Mouse (Mus musculus) erythroblast, adult 5-6 weeks (primary cell): ENCODE measurements around the gene Furin. TPM values are rescaled to one million over a fixed set of nuclear protein-coding genes. Genes with fewer than 3 reads are reported as not detected.

Source experiments
- ATAC-seq: replicated peaks from 2 replicates; pipeline ENCODE4 v1.8.0; 2016; ENCODE audit warnings: moderate number of reproducible peaks, mild to moderate bottlenecking, moderate TSS enrichment, inconsistent platforms; ENCODE audit not compliant: poor library complexity, low FRiP score, severe bottlenecking
- total RNA-seq, 2 experiments: library from RNA; stranded (forward) in 1 of 2; stranded (reverse) in 1 of 2; fragments of 150-400 nt in 1 of 2; fragments of 200-764, 138-1000 nt in 1 of 2; gene quantifications; 2 replicates each; pipeline versions ENCODE4 v1.2.3 to v1.2.4; 2015 to 2017; ENCODE audit warnings: low replicate concordance in 2 of 2

The Furin gene
- total RNA-seq (2015; ENCODE audit: low replicate concordance) (23.0 and 23.1 TPM in 2 replicates), total RNA-seq (2017; ENCODE audit: low replicate concordance) (29.1 and 33.5 TPM in 2 replicates)

DNA sequence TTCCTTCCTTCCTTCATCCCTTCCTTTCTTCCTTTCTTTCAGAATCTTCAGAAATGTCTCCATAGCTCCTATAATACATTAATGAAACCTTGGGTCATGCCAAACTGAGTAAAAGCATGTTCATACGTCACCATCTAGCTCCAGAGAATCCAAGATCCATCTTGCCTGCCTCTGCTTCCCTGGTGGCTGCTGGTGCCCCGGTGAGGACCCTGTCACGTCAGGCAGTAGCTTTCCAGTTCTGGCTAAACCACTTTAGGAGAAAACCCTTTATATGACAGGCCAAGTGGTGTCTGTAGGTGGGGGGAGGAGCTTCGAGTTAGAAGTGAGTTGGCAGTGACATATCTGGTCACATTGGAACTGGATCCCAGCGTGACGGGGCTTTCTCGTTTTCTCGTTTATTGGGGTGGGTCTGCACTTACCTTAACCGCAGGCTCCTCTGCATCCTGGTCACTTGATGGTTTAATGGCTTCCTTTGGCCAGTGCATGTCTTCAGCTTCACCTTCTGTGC, at the start of gene Furin:
Furin (minus strand) TSS at position 249 of the 508 bp plus-strand sequence.
- no peak for ATAC-seq

DNA sequence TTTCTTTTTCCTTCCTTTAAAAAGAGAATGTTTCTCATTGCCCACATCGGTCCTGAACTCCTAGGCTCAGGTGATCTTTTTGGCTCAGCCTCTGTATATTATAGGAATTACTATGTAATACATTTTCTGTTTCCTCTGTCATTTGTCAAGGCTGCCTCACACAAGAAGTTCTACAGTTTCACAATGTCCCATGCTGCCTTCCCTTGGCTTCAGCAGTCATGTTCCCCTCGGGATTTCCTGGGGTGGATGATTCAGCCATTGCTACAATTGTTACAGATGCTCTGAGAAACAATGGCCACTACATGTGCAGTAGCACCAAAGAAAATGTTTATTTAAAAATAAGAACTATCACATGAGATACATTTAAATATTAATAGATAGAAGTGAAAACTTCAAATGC, 49.5 kb upstream of the Furin start:
- no peak for ATAC-seq

DNA sequence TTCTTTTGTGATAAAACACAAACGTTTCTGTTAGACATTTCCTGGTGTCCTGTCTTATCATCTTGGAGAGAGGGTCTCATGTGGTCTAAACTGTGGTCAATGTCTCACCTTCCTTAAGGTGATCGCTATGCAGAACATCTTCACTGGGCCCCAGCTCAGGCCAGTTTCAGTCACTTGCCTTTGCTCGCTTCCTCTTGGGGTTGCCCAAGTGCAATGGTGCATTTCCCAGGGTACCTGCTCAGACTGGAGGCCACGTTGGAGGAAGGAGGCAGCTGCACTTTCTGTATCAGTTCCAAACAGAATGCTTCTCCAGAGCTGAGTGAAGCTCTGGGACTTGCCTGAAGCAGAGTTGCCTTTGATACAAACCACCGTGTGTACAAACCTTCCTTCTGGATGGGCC, 48.8 kb upstream of the Furin start:
- no peak for ATAC-seq

DNA sequence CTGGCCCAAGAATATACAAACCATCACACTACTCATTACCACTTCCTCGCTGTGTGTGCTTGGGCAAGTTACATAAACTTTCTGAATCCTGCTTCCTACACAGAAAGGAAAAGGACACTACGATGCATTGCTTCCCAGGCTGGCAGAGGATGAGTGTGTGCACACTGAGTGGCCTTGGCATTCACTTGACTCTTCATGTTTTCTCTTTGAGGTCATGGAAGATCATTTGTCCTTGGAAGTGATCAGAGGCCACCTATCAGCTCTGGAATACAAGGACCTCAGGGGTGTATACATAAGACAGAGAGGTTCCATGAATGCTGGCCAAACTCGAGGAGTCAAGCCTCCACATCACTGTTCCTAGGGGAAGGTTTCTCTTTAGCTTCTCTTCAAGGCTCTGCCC, 47.9 kb upstream of the Furin start:
- no peak for ATAC-seq

DNA sequence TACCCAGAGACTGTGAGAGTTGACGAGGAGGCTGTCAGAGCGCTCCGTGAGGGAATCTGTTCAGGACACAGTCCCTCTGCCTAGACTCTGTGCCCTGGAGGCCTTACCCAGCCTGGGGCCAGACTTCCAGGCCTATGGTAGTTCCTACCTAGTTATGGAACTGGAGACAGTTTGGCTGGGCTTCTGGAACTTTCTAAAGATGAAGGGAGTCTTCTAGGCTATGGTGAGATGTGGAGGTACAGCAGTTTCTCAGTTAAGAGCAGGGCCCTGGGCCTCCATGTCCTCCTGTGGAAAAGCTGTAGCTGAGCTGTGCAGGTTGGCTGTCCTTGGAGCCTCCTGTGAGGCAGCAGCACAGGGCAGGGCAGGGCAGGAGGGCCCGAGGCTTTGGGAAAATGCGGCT, 47.0 kb upstream of the Furin start:
- no peak for ATAC-seq

DNA sequence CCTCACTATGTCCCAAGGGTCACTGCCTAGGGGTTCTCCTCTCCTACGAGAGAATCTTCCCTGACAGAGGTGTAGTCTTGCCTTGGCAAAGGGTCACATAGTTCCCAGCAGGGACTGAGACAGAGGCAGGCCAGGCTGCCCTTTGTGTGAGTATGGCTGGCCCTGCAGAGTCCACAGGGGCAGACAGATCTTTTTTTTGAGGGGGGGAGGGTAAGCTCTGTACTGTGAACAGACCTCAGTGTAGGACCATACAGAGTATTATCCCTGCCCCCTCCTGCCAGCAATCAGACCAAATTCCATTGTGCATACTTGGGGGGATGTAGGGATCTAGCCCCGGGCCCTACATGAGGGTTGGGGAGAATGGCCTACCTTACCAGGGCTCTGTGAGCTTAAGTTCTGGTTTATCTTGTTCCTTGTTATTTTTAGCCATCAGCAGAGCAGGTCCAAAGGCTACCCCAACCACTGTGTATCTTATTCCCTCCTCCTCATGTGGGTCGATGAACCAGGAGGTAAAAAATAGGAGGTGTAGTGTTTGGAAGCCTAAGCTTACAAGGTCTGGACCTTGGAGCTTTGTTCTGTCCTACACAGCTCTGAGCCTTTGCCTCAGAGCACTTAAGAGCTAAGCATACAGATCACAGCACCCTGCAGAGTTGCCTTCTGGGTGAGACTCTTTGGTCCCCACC, 46.5 kb upstream of the Furin start:
- ATAC-seq, result no peak

DNA sequence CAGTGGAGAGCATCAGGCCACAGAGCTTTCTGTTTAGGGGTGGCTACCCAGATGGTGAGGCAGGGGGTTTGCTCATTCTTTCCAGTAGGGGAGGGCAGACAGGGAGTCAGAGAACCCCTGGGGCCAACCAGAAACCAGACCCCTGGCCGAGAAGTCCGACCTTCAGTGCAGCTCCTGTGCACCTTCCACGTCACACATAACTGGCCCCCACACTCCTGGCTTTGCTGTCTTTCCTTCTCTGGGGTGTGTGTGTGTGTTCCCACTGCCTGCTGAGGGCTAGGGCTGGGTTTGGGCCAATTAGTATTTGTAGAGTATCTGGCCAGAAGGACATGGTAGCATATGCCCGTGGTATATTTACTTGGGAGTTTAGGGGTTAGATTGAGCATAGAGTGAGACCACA, 45.1 kb upstream of the Furin start:
- ATAC-seq, result no peak

DNA sequence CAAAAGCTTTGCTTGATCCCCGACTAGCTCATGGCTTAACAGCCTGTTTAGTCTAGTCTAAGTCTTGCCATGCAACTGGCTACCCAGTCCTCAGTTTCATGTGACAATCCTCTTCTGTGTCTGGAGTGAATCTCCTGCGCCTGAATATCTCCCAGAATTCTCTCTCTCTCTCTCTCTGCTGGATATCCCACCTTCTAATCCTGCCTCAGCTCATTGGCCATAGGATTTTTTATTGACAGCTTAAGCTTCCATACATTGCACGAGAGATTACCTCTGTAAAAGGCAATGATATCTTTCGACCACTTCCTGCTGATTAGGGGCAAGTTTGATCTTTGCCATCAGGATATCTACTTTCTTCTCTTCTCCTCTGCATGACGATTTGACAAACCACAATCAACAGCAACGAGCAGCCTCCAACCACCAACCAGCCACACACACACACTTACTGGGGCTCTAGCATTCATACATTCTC, 44.4 kb upstream of the Furin start:
- ATAC-seq, result no peak

DNA sequence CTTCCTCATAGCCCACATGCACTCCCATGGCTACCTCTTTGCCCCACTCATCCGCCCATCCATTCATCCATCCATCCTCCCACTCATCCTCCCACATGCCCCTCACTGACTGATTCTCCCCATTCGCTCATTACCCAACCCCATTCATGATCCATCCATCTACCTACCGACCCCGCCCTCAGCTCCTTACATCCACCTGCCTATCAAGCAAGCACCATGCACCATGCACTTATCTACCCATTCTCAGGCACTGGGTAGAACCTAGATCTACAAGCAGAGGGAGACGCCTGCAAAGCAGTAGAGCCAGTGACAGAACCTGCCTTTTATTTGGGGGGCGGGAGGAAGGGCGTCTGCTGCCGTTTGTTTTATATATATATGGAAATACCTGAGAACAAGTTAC, 42.1 kb upstream of the Furin start:
- peak; percentile 69 for ATAC-seq

DNA sequence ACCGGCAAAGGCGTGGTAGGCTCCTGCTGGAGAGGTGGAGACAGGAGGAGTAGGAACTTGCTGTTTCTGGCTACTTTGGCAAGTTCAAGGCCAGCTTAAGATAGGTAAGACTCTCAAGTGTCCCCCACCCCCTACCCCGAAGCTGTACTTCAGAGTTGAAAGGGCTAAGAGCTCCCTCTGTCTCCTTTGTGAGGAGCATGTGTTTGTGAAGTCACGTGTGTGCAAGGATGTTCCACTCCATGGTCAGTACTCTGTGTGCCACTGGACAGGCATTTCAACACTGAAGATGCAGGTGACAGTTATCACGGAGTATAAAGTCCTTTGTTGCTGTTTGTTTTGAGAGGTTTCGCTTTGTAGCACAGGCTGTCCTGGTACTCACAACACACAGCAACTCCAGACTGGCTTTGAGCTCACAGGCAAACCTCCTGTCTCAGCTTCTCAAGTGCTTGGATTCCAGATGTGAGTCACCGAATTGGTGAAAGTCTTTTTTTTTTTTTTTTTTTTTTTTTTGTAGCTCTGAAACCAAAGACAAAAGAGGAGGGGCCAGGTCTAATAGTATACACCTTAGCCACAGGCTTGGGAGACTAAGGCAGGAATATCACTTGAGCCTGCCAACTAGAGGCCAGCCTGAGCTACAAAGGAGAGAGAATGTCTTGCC, 41.1 kb upstream of the Furin start:
- peak; percentile 12 for ATAC-seq

DNA sequence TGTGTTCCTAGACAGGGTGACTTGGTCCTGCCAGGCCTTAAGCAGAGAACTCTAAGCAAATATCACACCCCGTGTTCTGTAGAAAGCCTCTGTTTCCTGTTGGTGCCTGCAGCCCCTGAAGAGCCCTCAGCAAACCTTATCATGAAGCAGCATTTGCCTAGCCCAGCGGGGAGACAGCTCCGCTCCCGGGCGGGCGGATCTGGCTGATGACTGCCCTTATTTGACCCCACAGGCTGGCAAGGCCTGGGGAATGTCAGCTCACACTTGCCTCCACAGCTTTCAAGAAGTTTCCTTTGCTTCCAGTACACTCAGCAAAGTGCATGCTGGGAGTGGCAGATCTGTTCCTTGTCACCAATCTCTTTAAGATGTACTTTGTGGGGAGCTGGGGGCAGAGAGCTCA, 40.3 kb upstream of the Furin start:
- peak; percentile 68 for ATAC-seq

DNA sequence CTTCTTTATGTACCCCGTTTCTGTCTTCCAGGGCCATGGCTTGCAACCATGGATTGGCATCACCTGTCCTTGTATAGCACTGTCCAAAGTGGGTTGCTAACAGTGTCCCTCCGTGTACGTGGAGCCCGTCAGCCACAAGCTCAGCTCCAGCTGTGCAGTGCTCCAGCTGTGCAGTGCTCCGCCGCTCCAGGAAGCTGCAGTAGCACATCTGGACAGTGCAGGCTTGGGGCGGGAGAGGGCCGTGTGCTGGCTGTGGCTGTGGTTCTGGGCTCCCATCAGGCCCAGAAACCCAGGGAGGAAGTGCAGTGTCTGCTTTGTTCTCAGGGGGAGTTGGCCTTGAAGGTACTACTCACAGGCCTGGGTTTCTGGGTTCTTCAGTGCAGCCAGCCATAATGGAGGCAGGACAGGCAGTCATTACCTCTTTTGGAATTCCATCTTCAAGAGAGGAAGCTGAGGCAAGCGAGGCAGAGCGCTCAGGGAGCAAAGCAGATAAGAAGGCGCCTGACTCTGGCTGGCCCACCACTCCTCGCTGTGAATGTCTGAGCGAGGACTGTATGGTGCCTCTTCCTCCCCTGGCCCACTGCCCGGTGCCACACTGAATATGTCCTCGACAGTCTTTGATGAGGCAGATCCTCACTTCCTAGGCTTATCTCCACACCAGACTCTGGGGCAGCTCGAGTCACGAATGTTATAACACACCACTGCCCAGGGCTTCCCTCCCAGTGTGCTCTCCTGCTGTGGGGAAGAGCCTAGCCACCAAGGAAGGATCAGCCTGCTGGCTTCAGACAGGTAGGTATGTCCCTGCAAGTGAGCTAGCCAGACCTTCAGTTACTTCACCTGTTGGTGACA, 39.4 kb upstream of the Furin start:
- peak; percentile 48 for ATAC-seq

DNA sequence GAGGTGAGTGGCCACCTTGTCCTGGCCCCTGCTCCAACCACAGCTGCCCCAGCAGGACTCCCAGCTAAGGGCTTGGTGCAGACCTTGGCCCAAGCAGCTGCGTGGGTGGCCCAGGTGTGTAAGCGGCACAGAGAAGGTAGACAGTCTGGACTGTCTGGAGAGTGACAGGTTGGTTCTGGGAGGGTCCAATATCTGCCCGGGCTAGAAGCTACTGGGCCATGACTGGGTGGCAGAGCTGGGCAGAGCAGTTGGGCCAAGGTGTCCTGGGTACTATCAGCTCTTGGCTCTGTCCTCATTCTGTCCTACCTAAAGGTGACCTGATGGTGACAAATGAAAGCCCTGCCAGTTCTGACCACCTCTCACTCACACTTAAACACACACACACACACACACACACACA, 37.9 kb upstream of the Furin start:
- no peak for ATAC-seq

DNA sequence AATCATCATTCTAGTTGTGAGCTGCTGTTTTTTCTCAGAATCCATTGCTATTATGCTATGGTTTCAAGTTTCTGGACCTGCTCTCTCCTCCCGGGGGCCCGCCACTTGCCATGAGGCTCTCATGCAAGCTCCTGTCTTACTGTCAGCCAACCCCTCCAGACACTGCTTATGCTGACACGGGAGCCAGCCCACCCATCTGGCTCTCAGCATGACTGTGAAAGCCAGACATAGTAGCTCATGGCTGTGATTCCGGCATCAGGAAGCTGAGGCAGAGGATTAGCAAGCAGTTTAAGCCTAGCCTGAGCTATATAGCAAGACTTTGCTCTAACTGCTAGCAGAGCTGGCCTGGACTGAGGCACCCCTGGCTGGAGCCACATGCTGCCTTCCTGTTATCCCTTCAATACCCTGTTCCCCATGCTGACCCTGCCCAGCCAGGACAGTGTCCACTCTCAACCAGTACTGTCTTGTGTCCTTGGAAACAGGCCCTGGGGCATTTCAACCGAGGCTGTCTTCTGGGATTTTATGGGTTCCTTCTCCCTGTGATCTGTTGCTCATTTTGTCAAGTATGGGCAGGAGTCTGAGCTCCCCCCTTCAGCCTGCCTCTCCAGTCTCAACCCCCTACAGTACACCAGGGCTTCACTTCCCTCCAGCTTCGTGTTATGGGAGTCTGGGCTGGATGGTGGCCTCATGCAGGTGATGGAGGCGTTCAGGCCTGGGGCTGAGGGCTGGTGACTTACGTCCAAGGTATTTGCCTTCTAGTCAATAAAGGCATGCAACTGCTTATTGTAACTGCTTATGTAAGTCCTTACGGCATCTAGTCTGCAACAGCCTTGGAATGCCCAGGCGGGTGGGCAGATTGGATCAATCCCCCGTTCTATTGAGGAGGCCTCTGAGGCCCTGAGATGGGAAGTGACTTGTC, 37.0 kb upstream of the Furin start:
- ATAC-seq, result no peak

DNA sequence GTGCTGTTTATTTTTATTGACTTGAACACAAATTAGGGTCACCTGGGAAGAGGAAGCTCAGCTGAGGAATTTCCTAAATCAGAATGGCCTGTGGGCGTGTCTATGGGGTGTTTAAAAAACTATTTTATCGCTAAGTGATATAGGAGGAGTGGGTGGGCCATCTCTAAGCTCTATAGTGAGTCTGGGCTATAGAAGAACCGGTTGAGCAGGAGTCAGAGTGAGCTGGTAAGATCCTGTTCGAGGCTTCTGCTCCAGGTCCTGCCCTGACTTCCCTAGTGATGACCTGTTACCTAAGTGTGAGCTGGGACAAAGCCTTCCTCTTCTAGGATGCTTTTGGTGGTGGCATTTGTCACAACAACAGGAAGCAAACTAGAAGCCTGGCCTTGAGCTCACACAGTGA, 35.4 kb upstream of the Furin start:
- ATAC-seq, result no peak

DNA sequence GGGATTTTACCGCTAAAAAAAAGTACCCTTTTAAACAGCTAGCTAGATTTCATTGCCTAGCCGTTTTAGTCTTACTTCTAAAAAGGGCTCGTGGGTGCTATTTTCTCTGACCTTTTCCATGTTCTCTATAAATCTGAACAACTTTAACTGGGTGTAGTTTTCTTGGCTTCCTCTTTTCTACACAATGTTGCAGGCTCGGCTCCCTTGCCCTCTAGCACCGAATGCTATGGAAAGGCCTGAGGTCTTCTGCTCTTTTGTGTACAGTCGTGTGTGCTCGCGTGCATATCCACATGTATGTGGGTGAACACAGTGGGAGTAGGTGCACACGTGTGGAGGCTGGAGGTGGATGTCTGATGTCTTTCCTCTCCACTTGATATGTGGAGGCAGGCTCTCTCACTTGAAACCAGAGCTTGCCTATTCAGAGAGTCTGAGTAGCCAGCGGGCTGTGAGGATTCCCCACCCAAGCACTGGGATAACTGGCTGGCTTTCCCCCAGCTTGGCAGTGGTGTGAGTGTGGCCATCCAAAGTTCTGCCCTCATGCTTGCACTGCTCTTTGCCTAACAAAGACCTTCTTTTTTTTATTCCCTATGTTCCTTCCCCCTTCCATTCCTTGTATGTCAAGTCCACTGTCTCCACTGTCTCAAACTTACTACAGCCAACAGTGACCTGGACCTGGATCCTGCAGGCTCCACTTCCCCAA, 34.7 kb upstream of the Furin start:
- ATAC-seq, result no peak

DNA sequence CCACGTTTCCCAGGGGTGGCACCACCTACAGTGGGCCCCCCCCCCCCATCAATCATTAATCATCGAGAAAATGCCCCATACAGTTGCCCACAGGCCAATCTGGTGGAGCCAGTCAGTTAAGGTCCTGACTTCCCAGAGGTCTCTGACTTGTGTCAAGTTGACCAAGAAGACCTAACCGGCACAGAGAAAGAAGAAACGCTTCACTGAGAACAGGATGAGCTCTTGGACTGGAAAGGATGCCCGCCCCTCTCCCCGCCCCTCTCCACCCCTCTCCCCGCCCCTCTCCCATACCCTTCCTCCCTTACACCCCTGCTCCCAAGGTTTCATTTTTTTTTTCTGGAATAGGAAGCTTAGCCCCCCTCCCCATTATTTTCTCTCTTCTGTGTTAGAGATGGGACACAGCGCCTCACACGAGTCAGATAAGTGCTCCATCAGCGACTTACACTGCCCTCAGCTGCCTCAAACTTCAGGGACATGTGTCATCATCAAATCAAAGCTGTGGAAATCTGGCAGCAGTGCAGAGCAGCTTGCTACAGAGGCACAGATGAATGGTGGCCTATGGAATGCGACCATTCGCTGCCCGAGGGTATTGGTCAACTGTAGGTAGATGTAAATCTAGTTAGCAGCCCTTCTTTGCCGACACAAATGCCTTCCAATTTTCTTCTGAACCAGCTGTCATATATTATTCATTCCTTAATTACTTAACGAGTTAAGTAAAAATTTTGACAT, 34.0 kb upstream of the Furin start:
- ATAC-seq, result no peak

DNA sequence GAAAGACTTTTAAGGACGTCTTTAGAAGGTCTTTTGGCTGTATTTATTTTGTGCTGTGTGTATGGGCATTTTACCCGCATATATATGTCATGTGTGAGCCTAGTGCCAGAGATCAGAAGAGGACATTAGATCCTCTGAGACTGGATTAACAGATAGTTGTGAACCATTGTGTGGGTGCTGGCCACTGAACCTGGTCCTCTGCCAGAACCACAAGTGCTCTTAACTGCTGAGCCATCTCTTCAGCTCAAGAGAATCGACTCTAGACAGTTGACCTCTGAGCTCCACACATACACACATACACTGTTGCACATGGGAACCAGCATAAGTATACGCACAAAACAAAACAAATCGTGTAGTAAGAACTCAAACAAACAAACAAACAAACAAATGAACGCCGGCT, 31.3 kb upstream of the Furin start:
- ATAC-seq, result no peak
